Mouse (Mus musculus) ES-Bruce4 (cell line): ENCODE results near the gene Ctu2. TPM values are rescaled to one million over a fixed set of nuclear protein-coding genes. Genes with fewer than 3 reads are reported as not detected.

Experiments
- H3K27ac ChIP-seq: 2 replicates; pipeline ENCODE4 v1.5.1; 2012; ENCODE audit warnings: low read length, inconsistent platforms; ENCODE audit not compliant: insufficient read depth
- H3K27me3 ChIP-seq: 2 replicates; pipeline ENCODE4 v1.6.1; 2012; ENCODE audit warnings: mild to moderate bottlenecking, low read length, inconsistent platforms; ENCODE audit not compliant: control insufficient read depth, poor library complexity, insufficient read depth, severe bottlenecking
- H3K36me3 ChIP-seq: 2 replicates; pipeline ENCODE4 v1.6.1; 2012; ENCODE audit warnings: inconsistent platforms, mild to moderate bottlenecking, low read length, moderate library complexity; ENCODE audit not compliant: control insufficient read depth, poor library complexity, insufficient read depth, severe bottlenecking
- H3K4me1 ChIP-seq: one replicate; pipeline ENCODE4 v1.8.1; 2011; ENCODE audit warnings: low read length; ENCODE audit not compliant: control insufficient read depth, insufficient read depth
- H3K4me3 ChIP-seq: 2 replicates; pipeline ENCODE4 v1.5.1; 2011; ENCODE audit warnings: low read depth, mild to moderate bottlenecking, low read length
- H3K9ac ChIP-seq: 2 replicates; pipeline ENCODE4 v1.6.1; 2012; ENCODE audit warnings: low read depth, mild to moderate bottlenecking, inconsistent platforms; ENCODE audit not compliant: poor library complexity, severe bottlenecking
- H3K9me3 ChIP-seq: replicated peaks from 2 replicates; pipeline ENCODE4 v1.6.1; 2012; ENCODE audit warnings: mild to moderate bottlenecking, low read length, inconsistent platforms; ENCODE audit not compliant: control insufficient read depth, poor library complexity, insufficient read depth, severe bottlenecking
- CTCF ChIP-seq: IDR thresholded peaks from one replicate; pipeline ENCODE4 v1.8.1; 2011; ENCODE audit warnings: low read depth, low read length
- EP300 ChIP-seq: IDR thresholded peaks from 2 replicates; pipeline ENCODE4 v1.6.1; 2011; ENCODE audit warnings: low read depth, low read length; ENCODE audit not compliant: insufficient read depth
- POLR2A ChIP-seq: IDR thresholded peaks from one replicate; pipeline ENCODE4 v1.8.1; 2011; ENCODE audit warnings: low read length; ENCODE audit not compliant: insufficient read depth
- polyA plus RNA-seq: library from polyadenylated mRNA; stranded (reverse); fragments of >200 nt; gene quantifications from 2 replicates; pipeline ENCODE4 v1.2.4, GENCODE M21; 2011; ENCODE audit warnings: low read depth; ENCODE audit not compliant: missing spikeins, insufficient read depth, insufficient read length

The Ctu2 gene
- 40.0 and 44.2 TPM in 2 replicates for polyA plus RNA-seq

DNA sequence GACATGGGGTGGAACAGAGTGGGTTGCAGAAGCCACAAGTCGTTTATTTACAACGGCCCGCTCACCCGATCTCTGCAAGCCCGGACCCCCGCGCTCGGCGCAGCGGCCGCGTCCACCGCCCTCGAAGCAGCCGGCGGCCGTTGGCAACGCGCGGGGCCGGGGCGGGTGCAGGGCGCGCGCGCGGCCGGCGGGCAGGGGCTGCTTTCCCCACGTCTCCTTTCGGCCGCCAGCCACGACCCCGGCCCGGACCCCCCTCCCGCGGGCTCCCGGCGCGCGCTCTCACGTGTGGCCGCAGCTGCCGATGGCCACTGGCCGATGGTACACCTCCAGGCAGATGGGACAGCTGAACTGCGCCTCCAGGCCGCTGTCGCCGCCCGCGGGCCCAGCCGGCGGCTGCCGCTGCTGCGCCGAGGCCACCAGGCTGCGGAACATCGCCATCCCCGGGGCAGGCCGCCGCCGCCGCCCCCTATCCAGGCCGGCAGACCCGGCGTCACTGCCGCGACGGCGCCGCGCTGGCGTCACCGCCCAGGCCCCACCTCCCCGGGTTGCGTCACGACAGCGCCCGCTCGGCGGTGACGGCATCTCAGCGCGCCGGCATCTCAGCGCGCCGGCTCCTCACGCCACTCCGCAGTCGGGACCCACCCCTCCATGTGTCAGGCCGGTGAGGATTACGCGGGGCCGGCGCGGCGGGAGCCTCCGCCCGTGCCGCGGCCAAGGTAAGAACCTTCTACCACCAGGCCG lies at the start of gene Ctu2, which contains the start of gene Rnf166:
Ctu2 (plus strand) TSS at position 564 of the 741 bp plus-strand sequence.
Rnf166 (minus strand) TSS at position 485 of the 741 bp plus-strand sequence.
- H3K4me3 ChIP-seq = peak within 1 kb of the TSS; percentile 99
- H3K4me1 ChIP-seq = no peaks in the 10 kb centered on the region
- H3K27me3 ChIP-seq = no peaks in the 10 kb centered on the region
- H3K9me3 ChIP-seq = no peaks in the 10 kb centered on the region
- peak within 1 kb of the TSS; percentile 93 for H3K9ac ChIP-seq
- TF ChIP-seq CTCF = no peak
- no peak for TF ChIP-seq POLR2A
- TF ChIP-seq EP300 = no peak
- H3K27ac ChIP-seq = no peak within 1 kb of the TSS
- peaks cover 24% of the 10 kb centered on the region for H3K36me3 ChIP-seq

DNA sequence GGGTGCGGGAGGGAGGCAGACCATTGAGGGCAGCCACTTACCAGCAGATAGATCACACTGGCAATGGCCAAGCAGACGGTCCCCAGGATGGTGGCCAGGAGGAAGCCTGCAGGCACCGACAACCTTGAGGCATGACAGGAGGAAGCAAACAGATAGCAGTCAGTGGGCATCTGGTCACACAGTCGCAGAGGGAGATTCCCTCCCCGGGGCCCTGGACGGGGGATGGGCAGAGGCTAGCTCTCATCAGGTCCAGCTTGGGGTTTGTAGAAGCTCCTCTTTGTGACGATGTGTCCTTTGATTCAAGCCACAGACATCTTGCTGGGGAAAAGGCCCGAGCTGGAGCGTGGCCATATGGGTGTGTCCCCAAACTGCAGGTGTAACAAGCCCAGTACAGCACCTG lies 49.8 kb upstream of the Ctu2 start:
- Histone ChIP-seq H3K27ac (no peak overlapping the region), H3K4me3 (no peak overlapping the region), H3K27me3 (no peaks in the 10 kb centered on the region), H3K9me3 (no peaks in the 10 kb centered on the region), H3K9ac (no peak overlapping the region), H3K4me1 (peaks cover 3% of the 10 kb centered on the region), H3K36me3 (no peaks in the 10 kb centered on the region)
- TF ChIP-seq POLR2A (no peak), EP300 (no peak), CTCF (no peak)

DNA sequence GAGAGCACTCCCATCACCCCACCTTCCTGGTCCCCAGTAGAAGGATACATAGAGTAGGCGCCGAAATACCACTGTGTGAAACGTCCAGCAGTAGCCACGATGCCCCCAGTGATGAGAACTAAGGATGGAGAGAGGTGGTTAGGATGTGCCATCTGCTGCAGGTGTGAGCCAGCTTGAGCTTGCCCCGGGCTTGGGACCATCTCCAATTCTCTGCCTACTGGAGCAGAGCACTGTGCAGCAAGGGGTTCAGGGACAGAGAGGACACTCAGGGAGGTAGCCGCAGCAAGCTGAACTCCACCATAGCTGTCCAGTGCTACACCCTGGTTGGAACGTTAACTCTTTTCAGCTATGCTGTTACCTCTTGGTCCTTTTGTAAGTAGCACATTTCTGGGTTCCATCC lies 48.3 kb upstream of the Ctu2 start:
- no peaks in the 10 kb centered on the region for H3K36me3 ChIP-seq
- no peak overlapping the region for H3K4me3 ChIP-seq
- peaks cover 3% of the 10 kb centered on the region for H3K4me1 ChIP-seq
- no peak overlapping the region for H3K27ac ChIP-seq
- H3K9me3 ChIP-seq = no peaks in the 10 kb centered on the region
- H3K27me3 ChIP-seq = no peaks in the 10 kb centered on the region
- no peak for TF ChIP-seq CTCF
- H3K9ac ChIP-seq = no peak overlapping the region

DNA sequence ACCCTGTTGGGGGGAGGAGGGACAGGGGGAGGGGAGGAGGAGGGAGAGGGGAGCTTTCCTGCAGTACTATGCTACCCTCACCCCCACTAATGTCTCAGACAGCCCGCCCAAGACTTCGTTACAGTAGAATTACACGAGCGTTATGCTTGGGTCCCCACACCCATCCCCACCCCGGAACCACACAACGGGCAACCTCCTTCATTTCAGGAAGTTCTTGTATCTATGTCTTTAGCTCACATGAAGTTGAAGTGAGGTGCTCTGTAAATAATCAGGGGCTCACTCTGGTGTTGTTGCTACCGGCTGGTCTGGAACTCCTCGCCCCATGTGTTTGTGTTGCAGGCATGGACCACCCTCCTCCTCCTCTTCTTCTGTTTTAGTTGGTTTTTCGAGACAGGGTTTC lies 47.8 kb upstream of the Ctu2 start:
- Histone ChIP-seq H3K36me3 (no peaks in the 10 kb centered on the region), H3K9me3 (no peaks in the 10 kb centered on the region), H3K4me3 (no peak overlapping the region), H3K9ac (no peak overlapping the region), H3K4me1 (peaks cover 3% of the 10 kb centered on the region), H3K27me3 (no peaks in the 10 kb centered on the region), H3K27ac (no peak overlapping the region)
- TF ChIP-seq CTCF = no peak
- TF ChIP-seq POLR2A = no peak
- no peak for TF ChIP-seq EP300

- no peak overlapping the region for H3K27ac ChIP-seq
- no peak overlapping the region for H3K9ac ChIP-seq
- peaks cover 4% of the 10 kb centered on the region for H3K36me3 ChIP-seq
- TF ChIP-seq EP300 (no peak), CTCF (no peak), POLR2A (no peak)
- no peaks in the 10 kb centered on the region for H3K9me3 ChIP-seq
- H3K4me1 ChIP-seq = no peaks in the 10 kb centered on the region
- H3K4me3 ChIP-seq = no peak overlapping the region
- no peaks in the 10 kb centered on the region for H3K27me3 ChIP-seq
These were observed 45.8 kb upstream of the Ctu2 start for GRCm38 (mm10) chr8:122430058-122430636.

- Histone ChIP-seq H3K4me3 (no peak overlapping the region), H3K27me3 (no peaks in the 10 kb centered on the region), H3K36me3 (peaks cover 4% of the 10 kb centered on the region), H3K9ac (no peak overlapping the region), H3K27ac (no peak overlapping the region), H3K4me1 (no peaks in the 10 kb centered on the region), H3K9me3 (no peaks in the 10 kb centered on the region)
- TF ChIP-seq POLR2A = no peak
- TF ChIP-seq CTCF = no peak
- TF ChIP-seq EP300 = no peak
These were observed 45.3 kb upstream of the Ctu2 start for GRCm38 (mm10) chr8:122430646-122431045.
